Mouse (Mus musculus) cerebellum, adult 11 months (tissue): ENCODE results near the gene Bcam.

Experiments used
- DNase-seq: peaks from one replicate; pipeline ENCODE4 v3.0.0; 2022

The Bcam gene

GRCm38 (mm10) chr7:19784764-19785535 lies 14.1 kb upstream of the Bcam start:
- no peak for DNase-seq

- DNase-seq, result no peak
Observed at GRCm38 (mm10) chr7:19783630-19784029, 12.8 kb upstream of the Bcam start.

- no peak for DNase-seq
Observed at GRCm38 (mm10) chr7:19782645-19783044, 11.8 kb upstream of the Bcam start.

GRCm38 (mm10) chr7:19781741-19782140 lies 10.9 kb upstream of the Bcam start:
- no peak for DNase-seq

- no peak for DNase-seq
Observed at GRCm38 (mm10) chr7:19779903-19780302, 9.1 kb upstream of the Bcam start.

- no peak for DNase-seq
Observed at GRCm38 (mm10) chr7:19778645-19779044, 7.8 kb upstream of the Bcam start.

- no peak for DNase-seq
Observed at GRCm38 (mm10) chr7:19777049-19777723, 6.4 kb upstream of the Bcam start.

GRCm38 (mm10) chr7:19771682-19772081 lies 866 bp upstream of the Bcam start:
- DNase-seq, result no peak

GRCm38 (mm10) chr7:19770375-19770754 lies 451 bp downstream of the Bcam start:
- DNase-seq, result no peak

GRCm38 (mm10) chr7:19769434-19770374 lies 1.1 kb downstream of the Bcam start:
- DNase-seq, result no peak

GRCm38 (mm10) chr7:19769001-19769400 lies 1.8 kb downstream of the Bcam start:
- DNase-seq, result no peak

GRCm38 (mm10) chr7:19768251-19768650 lies 2.6 kb downstream of the Bcam start:
- DNase-seq, result no peak

GRCm38 (mm10) chr7:19764581-19764980 lies 6.2 kb downstream of the Bcam start:
- no peak for DNase-seq

- DNase-seq, result no peak
Observed at GRCm38 (mm10) chr7:19763829-19764477, 6.9 kb downstream of the Bcam start.

- no peak for DNase-seq
Observed at GRCm38 (mm10) chr7:19762283-19762682, 8.5 kb downstream of the Bcam start.

GRCm38 (mm10) chr7:19760021-19760420 lies 10.8 kb downstream of the Bcam start:
- DNase-seq, result no peak

GRCm38 (mm10) chr7:19758623-19759022 lies 12.2 kb downstream of the Bcam start:
- DNase-seq, result no peak

GRCm38 (mm10) chr7:19755851-19756786 lies 14.7 kb downstream of the Bcam start:
- no peak for DNase-seq

- no peak for DNase-seq
Observed at GRCm38 (mm10) chr7:19755008-19755407, 15.8 kb downstream of the Bcam start.

GRCm38 (mm10) chr7:19754065-19754464 lies 16.8 kb downstream of the Bcam start:
- no peak for DNase-seq

- no peak for DNase-seq
Observed at GRCm38 (mm10) chr7:19753587-19753986, 17.2 kb downstream of the Bcam start.

- DNase-seq, result no peak
Observed at GRCm38 (mm10) chr7:19752652-19753051, 18.2 kb downstream of the Bcam start.
